Mouse (Mus musculus) kidney, embryonic 14.5 days (tissue): ENCODE data around the gene Pycard. TPM values are rescaled to one million over a fixed set of nuclear protein-coding genes. Genes with fewer than 3 reads are reported as not detected.
A peak's percentile ranks its signal among the peaks of the same experiment; 100 is the strongest.
"Not testable (repeated sequence)": the region's sequence is repeated elsewhere in the genome, so short reads cannot be mapped to it uniquely, and the experiment has no call there.

Experiments
- ATAC-seq: fragments of 200-750 bp; cut with Nextera tagmentation; 2 replicates; pipeline ENCODE4 v1.8.0; 2017; ENCODE audit warnings: moderate number of reproducible peaks, mild to moderate bottlenecking, moderate TSS enrichment, moderate library complexity; ENCODE audit not compliant: low FRiP score, low TSS enrichment
- H3K27ac ChIP-seq: fragments of 300-500 bp; sonication (generic); 2 replicates; pipeline ENCODE4 v1.5.1; 2014; ENCODE audit warnings: low read depth, mild to moderate bottlenecking, low read length, moderate library complexity, mixed read lengths
- H3K27me3 ChIP-seq: fragments of 300-500 bp; sonication (generic); 2 replicates; pipeline ENCODE4 v1.6.1; 2014; ENCODE audit warnings: mild to moderate bottlenecking, low read length; ENCODE audit not compliant: control insufficient read depth, insufficient read depth
- H3K36me3 ChIP-seq: fragments of 300-500 bp; sonication (generic); 2 replicates; pipeline ENCODE4 v1.6.1; 2014; ENCODE audit warnings: low read length, mixed read lengths; ENCODE audit not compliant: control insufficient read depth, insufficient read depth
- H3K4me1 ChIP-seq: fragments of 300-500 bp; sonication (generic); 2 replicates; pipeline ENCODE4 v1.6.1; 2014; ENCODE audit warnings: low read length, mixed read lengths; ENCODE audit not compliant: control insufficient read depth, insufficient read depth
- H3K4me2 ChIP-seq: fragments of 300-500 bp; sonication (generic); replicated peaks from 2 replicates; pipeline ENCODE4 v1.6.1; 2014; ENCODE audit warnings: low read depth, mild to moderate bottlenecking, low read length
- H3K4me3 ChIP-seq: fragments of 300-500 bp; sonication (generic); 2 replicates; pipeline ENCODE4 v1.5.1; 2014; ENCODE audit warnings: mild to moderate bottlenecking, low read length
- H3K9ac ChIP-seq: fragments of 300-500 bp; sonication (generic); 2 replicates; pipeline ENCODE4 v1.6.1; 2014; ENCODE audit warnings: low read depth, mild to moderate bottlenecking, low read length, moderate library complexity
- H3K9me3 ChIP-seq: fragments of 300-500 bp; sonication (generic); 2 replicates; pipeline ENCODE4 v1.6.1; 2016; ENCODE audit warnings: low read length; ENCODE audit not compliant: control insufficient read depth
- WGBS: fragments of 180-500 bp; shearing (Covaris S2); extraction: QIAGEN DNeasy Blood & Tissue Kit; methylation state at CpG from one replicate; pipeline ENCODE4 v1.1.7; 2014; 5-methylcytosine and 5-hydroxymethylcytosine counted together
- polyA plus RNA-seq: library from polyadenylated mRNA; unstranded; fragments of >200 nt; fragmentation: Nextera tagmentation; extraction: Ambion mirVana; gene quantifications from 2 replicates; pipeline ENCODE4 v1.2.1, GENCODE M21; 2014

Gene Pycard
- polyA plus RNA-seq, 1 experiment from 2014 or later = 39.5 TPM

GRCm38 (mm10) chr7:127959364-127959763, 34.3 kb downstream of the Pycard start:
- 55% methylated on average over 5 of the region's 5 CpGs for WGBS
- Histone ChIP-seq H3K4me2 (no peak overlapping the region), H3K27me3 (no peaks in the 10 kb centered on the region), H3K9ac (no peak overlapping the region), H3K9me3 (no peaks in the 10 kb centered on the region), H3K4me1 (no peaks in the 10 kb centered on the region), H3K4me3 (no peak overlapping the region), H3K27ac (no peak overlapping the region), H3K36me3 (no peaks in the 10 kb centered on the region)
- no peak for ATAC-seq

GRCm38 (mm10) chr7:127952864-127953581, 40.6 kb downstream of the Pycard start:
- 39% methylated on average over 13 of the region's 13 CpGs for WGBS
- ATAC-seq = no peak
- H3K4me1 ChIP-seq = no peaks in the 10 kb centered on the region
- no peak overlapping the region for H3K4me3 ChIP-seq
- no peaks in the 10 kb centered on the region for H3K27me3 ChIP-seq
- no peaks in the 10 kb centered on the region for H3K9me3 ChIP-seq
- no peak overlapping the region for H3K27ac ChIP-seq
- no peak overlapping the region for H3K9ac ChIP-seq
- no peaks in the 10 kb centered on the region for H3K36me3 ChIP-seq
- no peak overlapping the region for H3K4me2 ChIP-seq

- no peak within 1 kb of the TSS for H3K4me3 ChIP-seq
- 74% methylated on average over 6 of the region's 6 CpGs for WGBS
- no peak within 1 kb of the TSS for H3K4me2 ChIP-seq
- peaks cover 23% of the 10 kb centered on the region; the same call in 1 of the 2 replicates for H3K27me3 ChIP-seq
- H3K4me1 ChIP-seq = peaks cover 5% of the 10 kb centered on the region; the same call in 1 of the 2 replicates
- H3K27ac ChIP-seq = no peak within 1 kb of the TSS
- H3K9me3 ChIP-seq = no peaks in the 10 kb centered on the region
- no peaks in the 10 kb centered on the region for H3K36me3 ChIP-seq
- no peak within 1 kb of the TSS for H3K9ac ChIP-seq
- ATAC-seq = no peak
These were observed 47.1 kb downstream of the Pycard start, which contains the start of gene Prss36 for GRCm38 (mm10) chr7:127946470-127947023. Gene Prss36, minus strand, starts transcription at chr7:127946725.

GRCm38 (mm10) chr7:127944614-127945013, 49.1 kb downstream of the Pycard start:
- peak overlapping the region; percentile 24; the same call in 1 of the 2 replicates for H3K4me2 ChIP-seq
- ATAC-seq = 0 out of 2 replicates have a peak, but pooled peaks have one; percentile 46
- H3K4me1 ChIP-seq = peaks cover 5% of the 10 kb centered on the region; the same call in 1 of the 2 replicates
- H3K36me3 ChIP-seq = no peaks in the 10 kb centered on the region
- WGBS = 8% methylated on average over 23 of the region's 23 CpGs
- peak overlapping the region; percentile 31; the same call in 1 of the 2 replicates for H3K9ac ChIP-seq
- no peak overlapping the region for H3K27ac ChIP-seq
- H3K9me3 ChIP-seq = no peaks in the 10 kb centered on the region
- H3K4me3 ChIP-seq = no peak overlapping the region
- H3K27me3 ChIP-seq = peaks cover 23% of the 10 kb centered on the region; the same call in 1 of the 2 replicates

GRCm38 (mm10) chr7:127942097-127942496, 51.6 kb downstream of the Pycard start:
- not testable (repeated sequence) for H3K9ac ChIP-seq, ATAC-seq, H3K9me3 ChIP-seq, H3K4me1 ChIP-seq, H3K27ac ChIP-seq, H3K4me2 ChIP-seq, H3K36me3 ChIP-seq, H3K4me3 ChIP-seq
- WGBS = 57% methylated on average over 2 of the region's 2 CpGs
- H3K27me3 ChIP-seq = peaks cover 23% of the 10 kb centered on the region; the same call in 1 of the 2 replicates

Other genes with a start within 250 kb of the Pycard start
- gene Fbxl19, start 249.3 kb downstream of the Pycard start, polyA plus RNA-seq = 6.2 and 10.0 TPM in 2 replicates
- gene Orai3, start 224.1 kb downstream of the Pycard start, polyA plus RNA-seq = 12.9 and 19.7 TPM in 2 replicates
- gene Setd1a, start 217.2 kb downstream of the Pycard start, polyA plus RNA-seq = 32.6 and 34.7 TPM in 2 replicates
- gene Gm49388, start 208.3 kb downstream of the Pycard start, polyA plus RNA-seq = not detected in 2 replicates
- 18.0 and 18.7 TPM in 2 replicates for gene Hsd3b7, start 193.3 kb downstream of the Pycard start, polyA plus RNA-seq
- gene Stx4a, start 169.6 kb downstream of the Pycard start, polyA plus RNA-seq = 22.1 and 34.3 TPM in 2 replicates
- 2.6 and 4.4 TPM in 2 replicates for gene Stx1b, start 169.3 kb downstream of the Pycard start, polyA plus RNA-seq
- 13.7 and 20.2 TPM in 2 replicates for gene Zfp646, start 117.6 kb downstream of the Pycard start, polyA plus RNA-seq
- 18.6 and 21.9 TPM in 2 replicates for gene Zfp668, start 117.0 kb downstream of the Pycard start, polyA plus RNA-seq
- 0.73 and 0.77 TPM in 2 replicates for gene Prss53, start 102.9 kb downstream of the Pycard start, polyA plus RNA-seq
- not detected in 2 replicates for gene Gm21974, start 98.4 kb downstream of the Pycard start, polyA plus RNA-seq
- gene Vkorc1, start 98.2 kb downstream of the Pycard start, polyA plus RNA-seq = 125 and 156 TPM in 2 replicates
- 152 and 155 TPM in 2 replicates for gene Bckdk, start 89.8 kb downstream of the Pycard start, polyA plus RNA-seq
- 37.2 and 48.9 TPM in 2 replicates for gene Kat8, start 81.4 kb downstream of the Pycard start, polyA plus RNA-seq
- gene Prss8, start 63.8 kb downstream of the Pycard start, polyA plus RNA-seq = 44.7 and 47.1 TPM in 2 replicates
- gene Prss36, start 47.1 kb downstream of the Pycard start, polyA plus RNA-seq = 12.1 and 12.4 TPM in 2 replicates
- 62.7 and 77.7 TPM in 2 replicates for gene Fus, start 26.4 kb downstream of the Pycard start, polyA plus RNA-seq
- gene Trim72, start 10.1 kb upstream of the Pycard start, polyA plus RNA-seq = 0.14 TPM in 1 of 2 replicates, not detected in the other
- 0.14 and 0.54 TPM in 2 replicates for gene Itgam, start 68.8 kb upstream of the Pycard start, polyA plus RNA-seq
- gene Gm49368, start 68.8 kb upstream of the Pycard start, polyA plus RNA-seq = not detected in 2 replicates
- 0.05 TPM in 1 of 2 replicates, not detected in the other for gene Itgax, start 135.7 kb upstream of the Pycard start, polyA plus RNA-seq
- not detected in 2 replicates for gene Itgad, start 160.5 kb upstream of the Pycard start, polyA plus RNA-seq
- gene Cox6a2, start 212.5 kb upstream of the Pycard start, polyA plus RNA-seq = not detected in 2 replicates
- 11.7 and 12.9 TPM in 2 replicates for gene Armc5, start 243.5 kb upstream of the Pycard start, polyA plus RNA-seq
- 7.5 and 9.5 TPM in 2 replicates for gene 9130023H24Rik, start 244.2 kb upstream of the Pycard start, polyA plus RNA-seq